28 mouse cellular contexts compared by ENCODE assay signal in the genomic region with DNA sequence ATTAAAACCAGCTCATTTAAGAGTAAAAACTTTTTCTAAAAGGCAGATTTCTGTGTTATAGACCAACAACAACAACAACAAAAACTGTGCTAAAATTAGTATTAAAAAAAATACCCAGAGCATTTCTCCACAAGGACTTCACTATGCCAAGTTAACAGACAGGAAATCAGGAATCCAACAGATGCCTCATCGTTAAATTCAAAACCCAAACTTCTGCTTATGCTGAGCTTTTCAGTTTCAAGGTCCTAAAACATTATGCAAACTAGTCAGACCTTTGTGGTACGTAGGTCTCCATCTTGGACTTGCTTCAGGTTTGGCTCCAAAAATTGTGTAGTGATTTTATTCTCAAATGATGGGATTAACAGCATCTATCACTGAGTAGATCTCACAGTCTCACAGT. TPM values are rescaled to one million over a fixed set of nuclear protein-coding genes. Genes with fewer than 3 reads are reported as not detected.
A peak's percentile ranks its signal among the peaks of the same experiment; 100 is the strongest.
DNase-seq lines count a peak whose midpoint lies in the region; ATAC-seq and TF ChIP-seq lines count a peak whose summit lies in the region.
"Had no signal": no experiment of that assay in that cellular context is flagged by ENCODE, and none has a peak within 500 bp of the region (broad histone marks: within the 10 kb centered on the region; RNA-seq: fewer than 3 reads in every experiment).

No protein-coding gene starts in this region.

- 16% methylated on average over 2 of the region's 2 CpGs for WGBS in spleen, adult 2 months

- no peak for DNase-seq in spleen, adult 2 months (ENCODE audit: low read depth in 1 of 2, low spot score in 2 of 2)
- DNase-seq in spleen, postnatal 4 days (ENCODE audit: low spot score in 2 of 2), result no peak
- peak; percentile 10 for DNase-seq in brain, embryonic 18.5 days (ENCODE audit: low read depth, low spot score)
- DNase-seq in MN1 (ENCODE audit: low spot score), result no peak
- no peak for DNase-seq in adrenal gland, adult 18-20 months (ENCODE audit: low spot score in 2 of 2)
- DNase-seq: adrenal gland, adult 2 months; adrenal gland, postnatal 25 days; cerebellum, adult 2 months; cerebellum, postnatal 10 days; gastrocnemius, postnatal 14 days; heart, adult 2 months; heart, postnatal 14 days had no signal

- TF ChIP-seq POLR2A in spleen, adult 2 months (IDR thresholded peaks at IDR 0.05; ENCODE audit: low read depth, low read length), result no peak

- peaks cover 11% of the 10 kb centered on the region for H3K4me1 ChIP-seq in spleen, adult 2 months (ENCODE audit: control insufficient read depth, insufficient read depth, insufficient read length)
- H3K4me1 ChIP-seq: embryonic facial prominence, embryonic 10.5 days; heart, embryonic 15.5 days; hindbrain, embryonic 13.5 days had no signal

- peak overlapping the region; percentile 69; the same call in 1 of the 2 replicates for H3K27ac ChIP-seq in spleen, adult 2 months (ENCODE audit: insufficient read depth, low read length)
- H3K27ac ChIP-seq: embryonic facial prominence, embryonic 10.5 days; forebrain, embryonic 10.5 days; heart, embryonic 15.5 days; hindbrain, embryonic 13.5 days; hindbrain, postnatal 0 days had no signal

- TF ChIP-seq CTCF in spleen, adult 2 months (IDR thresholded peaks at IDR 0.05; ENCODE audit: extremely low read depth, insufficient read depth, insufficient read length, insufficient replicate concordance), result no peak

- H3K27me3 ChIP-seq in spleen, adult 2 months (ENCODE audit: control insufficient read depth, insufficient read depth, low read length), result no peaks in the 10 kb centered on the region
- H3K27me3 ChIP-seq: heart, embryonic 15.5 days; hindbrain, embryonic 13.5 days had no signal

- H3K36me3 ChIP-seq in spleen, adult 2 months (ENCODE audit: control insufficient read depth, insufficient read depth, low read length), result no peaks in the 10 kb centered on the region
- H3K36me3 ChIP-seq: embryonic facial prominence, embryonic 10.5 days; forebrain, embryonic 10.5 days; heart, embryonic 15.5 days; hindbrain, embryonic 13.5 days had no signal

- ATAC-seq in megakaryocyte progenitor cell, adult 5-6 weeks (replicated peaks; ENCODE audit: poor library complexity), result peak; percentile 63
- ATAC-seq: activated CD4-positive, CD25-positive, alpha-beta regulatory T cell, adult 4 months; forebrain, embryonic 14.5 days; hindbrain, postnatal 0 days; Patski had no signal

- H3K4me3 ChIP-seq in spleen, adult 2 months (ENCODE audit: extremely low read depth, insufficient read depth, insufficient read length), result no peak overlapping the region
- H3K4me3 ChIP-seq: embryonic facial prominence, embryonic 10.5 days; erythroblast, embryonic 14.5 days; forebrain, embryonic 10.5 days; heart, adult 2 months; heart, embryonic 15.5 days; hindbrain, embryonic 13.5 days had no signal

RNA-seq across cellular contexts. Expression of gene Msgn1, which starts 6.8 kb away (rescaled TPM):
- 0.23 and 0.26 TPM in 2 replicates for polyA plus RNA-seq in spleen, adult 2 months (2012; rRNA removed)
- not detected in 2 replicates for total RNA-seq in megakaryocyte progenitor cell, adult 5-6 weeks (2015)
- total RNA-seq in megakaryocyte progenitor cell, adult 5-6 weeks (2017), result 0.71 TPM in 1 of 2 replicates, not detected in the other
- not detected for total RNA-seq in adrenal gland, adult 18-20 months (2021)
- total RNA-seq: adrenal gland, adult 2 months; adrenal gland, postnatal 25 days; gastrocnemius, postnatal 14 days; heart, adult 2 months; heart, postnatal 14 days; hematopoietic stem cell, adult 5-6 weeks; hindbrain, postnatal 0 days; MEL had no signal
- polyA plus RNA-seq: activated CD4-positive, CD25-positive, alpha-beta regulatory T cell, adult 4 months; adrenal gland, adult 2 months; cerebellum, adult 2 months; embryonic facial prominence, embryonic 10.5 days; embryonic facial prominence, embryonic 14.5 days; erythroblast, embryonic 14.5 days; forebrain, embryonic 10.5 days; forebrain, embryonic 14.5 days; frontal cortex, adult 2 months; heart, adult 2 months; heart, embryonic 11.5 days; heart, embryonic 15.5 days; hindbrain, embryonic 13.5 days; hindbrain, postnatal 0 days; intestine, embryonic 14.5 days; Patski had no signal

RNA-seq across cellular contexts. Expression of gene Gen1, which starts 50.0 kb away (rescaled TPM):
- 0.28 and 0.33 TPM in 2 replicates for polyA plus RNA-seq in spleen, adult 2 months (2012; rRNA removed)
- 21.6 and 25.4 TPM in 2 replicates for total RNA-seq in megakaryocyte progenitor cell, adult 5-6 weeks (2015)
- total RNA-seq in megakaryocyte progenitor cell, adult 5-6 weeks (2017), result 17.1 and 28.3 TPM in 2 replicates
- total RNA-seq in adrenal gland, adult 18-20 months (2021), result 1 to 10 TPM; 1.4 to 2.4 TPM
- polyA plus RNA-seq: adrenal gland, adult 2 months had no signal

RNA-seq across cellular contexts. Expression of gene Smc6, which starts 50.1 kb away (rescaled TPM):
- polyA plus RNA-seq in spleen, adult 2 months (2012; rRNA removed), result 3.9 and 9.5 TPM in 2 replicates
- 91.1 and 103 TPM in 2 replicates for total RNA-seq in megakaryocyte progenitor cell, adult 5-6 weeks (2015)
- 90.7 and 119 TPM in 2 replicates for total RNA-seq in megakaryocyte progenitor cell, adult 5-6 weeks (2017)
- 10 to 100 TPM; 25.6 to 26.6 TPM for total RNA-seq in adrenal gland, adult 18-20 months (2021)

Comparison
In these comparisons a context has a peak if more than half of its experiments do, and no peak if none do; other contexts are left out.
1. RNA of gene Gen1, which starts 50.0 kb away (total RNA-seq): 17.1 to 28.3 TPM in megakaryocyte progenitor cell, adult 5-6 weeks; 1.4 to 2.4 TPM in adrenal gland, adult 18-20 months; every median in the first group is over 4 times any median in the second.